Mouse (Mus musculus): ENCODE measurements around the gene Gm21616. TPM values are rescaled to one million over a fixed set of nuclear protein-coding genes. Genes with fewer than 3 reads are reported as not detected.
"Not testable (repeated sequence)": the region's sequence is repeated elsewhere in the genome, so short reads cannot be mapped to it uniquely, and the experiment has no call there.

Gm21616 gene
- not detected in 2 replicates for total RNA-seq (2017)

DNA sequence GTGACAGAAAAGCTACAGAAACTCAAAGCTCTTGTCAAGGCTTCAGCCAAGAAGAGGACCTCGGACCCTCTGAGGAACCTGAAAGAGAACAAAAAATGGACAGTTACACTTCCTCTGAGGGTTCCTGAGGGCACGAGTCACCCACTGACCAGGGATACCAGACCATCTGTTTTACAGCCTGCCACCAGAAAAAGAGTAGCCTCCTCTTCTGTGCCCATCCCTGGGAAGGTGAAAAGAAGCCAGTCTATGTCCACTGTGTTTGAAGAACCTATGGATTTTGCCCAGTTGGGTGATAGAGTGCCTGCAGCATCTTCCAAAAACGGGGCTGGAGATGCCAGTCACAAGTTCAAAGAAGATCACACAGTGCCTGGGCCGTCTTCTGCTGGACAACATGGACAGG lies at the start of gene Gm21616:
Gm21616 (plus strand) TSS at position 301 of the 400 bp plus-strand sequence.
- not testable (repeated sequence) for ATAC-seq (replicated peaks in 1 of 2; ENCODE audit: insufficient read depth in 1 of 2, low FRiP score in 2 of 2, low TSS enrichment in 1 of 2, low read depth in 1 of 2, poor library complexity in 2 of 2, severe bottlenecking in 2 of 2)

Data from hematopoietic stem cell, adult 5-6 weeks (primary cell).